Mouse (Mus musculus): Measurements from ENCODE around the gene Homer2.

The Homer2 gene

DNA sequence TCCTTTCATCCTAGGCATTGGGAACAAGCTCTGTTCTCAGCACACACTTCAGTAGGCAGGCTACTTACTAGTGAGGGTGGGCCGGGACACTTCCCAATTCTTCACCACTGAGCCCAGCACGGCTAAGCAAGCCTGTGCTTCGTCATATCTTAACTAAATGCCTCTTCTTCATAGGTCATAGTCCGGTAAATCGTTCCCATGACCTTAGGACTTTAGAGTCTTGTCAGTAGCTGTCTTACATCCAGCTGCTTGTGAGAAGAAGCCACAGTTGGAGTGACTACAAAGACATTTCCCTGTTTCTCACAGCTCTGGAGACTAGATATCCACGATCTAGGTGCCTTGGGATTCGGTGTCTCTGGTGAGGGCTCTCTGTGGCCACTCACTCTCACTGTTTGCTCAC, 122.0 kb downstream of the Homer2 start:
- no peak for DNase-seq (ENCODE audit: low spot score in 2 of 2)

DNA sequence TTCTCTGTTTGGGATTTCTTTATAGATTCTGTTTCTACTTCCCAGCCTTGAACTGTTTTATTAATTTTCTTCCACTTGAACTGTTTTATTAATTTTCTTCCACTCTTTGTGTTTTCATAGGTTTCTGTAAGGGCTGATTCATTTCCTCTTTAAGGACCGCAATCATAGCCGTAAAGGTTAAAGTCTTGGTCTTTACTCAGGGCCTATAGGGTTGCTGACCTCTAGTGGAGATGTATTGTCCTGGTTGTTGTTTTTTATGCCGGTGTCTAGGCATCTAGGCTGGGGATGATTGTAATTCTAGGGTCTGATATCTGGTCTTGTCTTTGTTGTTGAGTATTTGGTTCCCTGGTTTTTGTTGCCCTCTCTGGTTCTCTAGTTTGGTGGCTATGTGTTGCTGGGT, 123.8 kb downstream of the Homer2 start:
- no peak for DNase-seq (ENCODE audit: low spot score in 2 of 2)

DNA sequence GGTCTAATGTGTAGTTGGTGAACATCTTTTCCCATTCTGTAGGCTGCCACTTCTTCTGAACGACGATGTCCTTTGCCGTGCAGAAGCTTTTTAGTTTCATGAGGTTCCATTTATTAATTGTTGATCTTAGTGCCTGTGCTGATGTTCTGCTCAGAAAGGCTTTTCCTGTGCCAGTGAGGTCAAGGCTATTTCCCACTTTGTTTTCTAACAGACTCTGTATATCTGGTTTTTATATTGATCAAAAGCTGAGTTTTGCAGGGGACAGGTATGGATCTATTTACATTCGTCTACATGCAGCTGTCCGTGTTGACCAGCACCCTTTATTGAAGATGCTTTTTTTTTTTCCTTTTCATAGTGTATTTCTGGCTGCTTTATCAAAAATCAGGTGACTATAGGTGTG, 128.0 kb downstream of the Homer2 start:
- no peak for DNase-seq (ENCODE audit: low spot score in 2 of 2)

- no peak for DNase-seq (ENCODE audit: low spot score in 2 of 2)
Measured at GRCm38 (mm10) chr7:81578413-81578812, 128.9 kb downstream of the Homer2 start.

DNA sequence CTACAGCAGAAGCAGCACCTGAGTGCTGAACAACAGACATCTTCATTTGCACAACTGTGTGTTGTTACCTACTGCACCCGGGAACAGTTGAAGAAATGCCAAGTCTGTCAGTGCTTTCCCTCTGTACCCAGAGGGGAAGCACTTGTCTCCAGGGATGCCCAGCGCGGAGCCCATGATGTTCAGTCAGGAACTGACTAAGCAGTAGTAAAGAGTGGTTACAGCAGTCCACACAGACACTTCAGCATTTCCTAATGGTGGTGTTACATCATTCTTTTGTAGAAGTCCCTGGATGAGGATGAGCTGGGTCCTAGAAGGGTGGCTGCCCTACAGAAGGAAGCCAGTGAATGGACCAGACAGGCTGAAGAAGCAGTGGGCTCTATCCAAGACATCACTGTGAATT, 129.5 kb downstream of the Homer2 start:
- no peak for DNase-seq (ENCODE audit: low spot score in 2 of 2)

DNA sequence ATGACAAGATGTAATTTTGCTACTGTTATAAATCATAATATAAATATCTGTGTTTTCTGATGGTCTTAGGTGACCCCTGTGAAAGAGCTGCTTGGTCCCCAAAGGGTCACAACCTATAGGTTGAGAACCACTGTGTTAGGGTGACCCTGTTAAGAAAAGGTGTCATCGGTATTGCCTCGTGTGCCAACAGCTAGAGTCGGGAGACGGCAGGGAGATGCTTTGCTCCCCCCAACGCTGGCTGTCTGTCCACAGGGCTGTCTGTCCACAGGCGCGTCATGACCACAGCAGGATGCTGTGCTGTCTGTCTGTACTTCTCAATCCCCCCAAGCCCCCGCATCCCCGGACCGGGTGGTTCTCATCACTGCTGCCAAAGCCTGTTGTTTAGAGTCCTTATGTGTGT, 131.7 kb downstream of the Homer2 start:
- DNase-seq (ENCODE audit: low spot score in 2 of 2) = no peak

- DNase-seq (ENCODE audit: low spot score in 2 of 2) = no peak
Measured at GRCm38 (mm10) chr7:81573821-81574220, 133.5 kb downstream of the Homer2 start.

DNA sequence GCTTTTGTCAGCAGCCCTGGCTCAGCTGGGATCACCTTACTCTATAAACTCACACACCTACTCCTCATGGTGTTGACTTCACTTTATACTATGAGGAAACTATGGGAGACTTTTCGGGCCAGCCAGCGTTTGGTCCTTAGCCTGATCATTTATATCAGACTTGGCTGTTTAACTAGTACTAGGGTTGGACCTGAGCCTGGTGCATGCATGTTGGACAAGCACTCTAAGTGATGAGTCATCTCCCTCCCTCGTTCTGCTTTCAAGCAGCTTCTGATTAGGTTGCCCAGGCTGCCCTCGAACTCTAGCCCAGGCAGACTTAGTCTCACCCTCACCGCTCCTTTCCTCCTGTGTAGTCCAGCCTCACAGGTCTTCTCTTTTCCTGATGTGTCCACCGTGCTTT, 133.9 kb downstream of the Homer2 start:
- peak in 1 of 2 experiments; percentile 42 for DNase-seq (ENCODE audit: low spot score in 2 of 2)

DNA sequence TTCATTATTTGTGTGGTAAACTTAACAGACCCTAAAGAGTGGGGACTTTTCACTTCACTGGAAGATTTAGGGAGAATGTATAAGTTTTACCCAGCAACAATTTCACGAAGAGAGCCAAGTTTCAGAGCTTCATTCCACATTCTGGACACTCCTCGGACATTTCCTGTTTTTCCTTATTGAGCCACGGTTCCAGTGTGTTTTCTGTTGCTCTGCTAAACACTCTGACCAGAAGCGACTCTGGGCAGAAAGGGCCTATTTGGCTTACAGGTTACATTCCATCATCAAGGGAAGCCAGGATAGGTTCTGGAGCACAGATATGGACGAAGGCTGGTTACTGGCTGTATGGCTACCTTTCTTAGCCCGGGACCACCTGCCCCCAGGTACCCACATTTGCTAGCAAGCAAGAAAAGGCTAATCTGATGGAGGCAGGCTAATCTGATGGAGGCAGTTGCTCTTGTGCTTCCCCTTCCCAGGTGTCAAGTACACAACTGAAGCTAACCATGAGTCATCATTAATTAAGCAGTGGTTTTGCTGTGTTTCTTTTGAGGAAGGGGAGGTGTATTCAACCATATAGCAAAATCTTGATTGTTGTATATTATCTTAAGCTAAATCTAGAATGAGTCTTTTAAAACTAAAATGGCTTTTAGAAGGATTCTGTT, 134.6 kb downstream of the Homer2 start:
- DNase-seq (ENCODE audit: low spot score in 2 of 2) = no peak

- DNase-seq (ENCODE audit: low spot score in 2 of 2) = peak in 1 of 2 experiments; percentile 15
Measured at GRCm38 (mm10) chr7:81571941-81572441, 135.3 kb downstream of the Homer2 start.

- peak; percentile 82 to 90 for DNase-seq (ENCODE audit: low spot score in 2 of 2)
Measured at GRCm38 (mm10) chr7:81571108-81571940, 136.0 kb downstream of the Homer2 start, which contains the start of gene Whamm. Whamm (plus strand) TSS chr7:81571266.

GRCm38 (mm10) chr7:81570752-81571107, 136.6 kb downstream of the Homer2 start:
- DNase-seq (ENCODE audit: low spot score in 2 of 2) = no peak

GRCm38 (mm10) chr7:81570271-81570670, 137.1 kb downstream of the Homer2 start:
- DNase-seq (ENCODE audit: low spot score in 2 of 2) = no peak

GRCm38 (mm10) chr7:81569851-81570250, 137.5 kb downstream of the Homer2 start:
- DNase-seq (ENCODE audit: low spot score in 2 of 2) = no peak

DNA sequence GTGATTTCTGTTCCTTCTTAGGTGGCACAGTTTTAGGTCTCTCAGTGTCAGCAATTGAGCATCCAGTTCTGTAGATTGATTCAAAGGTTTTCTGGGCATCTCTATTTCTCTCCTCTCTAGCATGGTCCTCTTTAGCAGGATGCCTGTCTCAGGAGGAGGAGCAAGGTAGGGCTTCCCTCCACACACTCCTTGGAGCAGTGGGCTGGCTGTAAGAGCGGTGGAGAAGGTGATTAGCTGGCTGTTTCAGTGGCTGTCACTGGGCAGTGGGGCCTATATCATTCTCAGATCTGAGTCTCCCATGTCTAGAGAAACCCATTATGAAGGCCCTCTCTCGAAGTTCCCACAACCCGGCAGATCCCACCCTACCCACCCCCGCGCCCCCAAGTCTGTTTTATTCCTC, 139.9 kb downstream of the Homer2 start:
- no peak for DNase-seq (ENCODE audit: low spot score in 2 of 2)

DNA sequence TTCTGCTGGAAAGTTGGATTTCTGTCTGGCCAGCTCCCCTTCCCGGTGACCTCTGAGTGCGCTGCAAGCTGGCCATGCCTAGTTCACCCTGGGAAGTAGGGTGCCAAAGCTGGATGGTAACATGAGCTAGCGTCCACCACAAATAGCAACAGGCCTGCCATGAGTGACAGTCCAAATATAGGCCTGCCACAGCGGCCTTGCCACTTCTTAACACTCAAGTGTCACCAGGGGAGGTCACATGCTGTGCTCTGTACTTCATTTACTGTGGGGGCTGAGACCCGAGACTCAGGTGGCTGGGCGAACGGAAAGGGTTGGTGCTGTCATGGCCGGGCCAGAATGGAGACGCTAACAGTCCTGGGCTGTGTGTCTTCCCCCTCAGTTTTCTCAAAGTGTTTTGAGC, 140.4 kb downstream of the Homer2 start, which contains the start of gene Fsd2:
TSS of gene Fsd2 (minus strand) at position 53 of the 400 bp plus-strand sequence.
- no peak for DNase-seq (ENCODE audit: low spot score in 2 of 2)

DNA sequence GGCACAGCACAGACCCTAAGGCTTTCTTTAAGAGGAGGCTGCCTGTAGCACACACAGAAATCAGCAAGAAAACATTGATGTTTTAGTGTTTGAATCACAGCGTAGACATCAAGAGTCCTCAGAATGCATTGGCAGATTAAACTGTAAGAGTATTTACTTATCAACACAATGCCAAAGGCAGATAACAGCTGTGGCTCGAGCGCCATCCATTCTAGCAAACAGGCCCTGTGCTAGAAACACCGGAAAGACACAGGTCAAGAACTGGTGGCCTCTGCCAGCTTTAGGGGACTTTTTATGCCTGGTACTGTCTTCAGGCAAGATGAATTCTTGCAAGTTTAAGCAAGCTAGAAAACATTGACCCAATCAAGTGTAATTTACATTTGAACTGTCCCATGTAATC, 141.0 kb downstream of the Homer2 start:
- no peak for DNase-seq (ENCODE audit: low spot score in 2 of 2)

DNA sequence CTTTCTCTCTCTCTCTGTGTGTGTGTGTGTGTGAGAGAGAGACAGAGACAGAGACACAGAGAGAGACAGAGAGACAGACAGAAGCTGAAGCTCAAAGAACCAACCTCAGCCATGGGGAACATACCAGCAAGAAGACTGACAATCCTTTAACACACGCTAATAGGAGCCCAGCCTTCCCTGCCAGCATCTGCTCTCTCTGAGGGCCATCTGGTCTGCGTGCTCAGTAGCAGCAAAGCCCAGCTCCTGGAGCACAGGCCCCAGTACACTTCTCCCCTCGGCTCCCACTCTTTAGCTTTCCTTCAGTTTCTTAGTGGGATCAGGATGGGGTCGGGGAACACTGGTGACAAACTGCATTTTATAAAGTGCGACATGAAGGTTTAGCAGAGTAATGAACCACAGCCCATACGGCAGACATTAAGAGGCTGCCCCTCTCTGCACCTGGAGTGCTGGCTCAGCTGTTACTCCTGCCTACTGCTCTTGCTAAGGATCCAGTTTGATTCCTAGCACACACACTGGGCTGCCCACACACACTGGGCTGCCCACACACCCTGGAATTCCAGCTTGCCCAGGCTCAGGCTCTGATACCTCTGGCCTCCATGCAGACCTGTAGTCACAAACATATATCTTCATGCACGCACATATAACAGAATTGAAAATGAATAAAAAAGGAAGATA, 141.8 kb downstream of the Homer2 start:
- DNase-seq (ENCODE audit: low spot score in 2 of 2) = no peak

DNA sequence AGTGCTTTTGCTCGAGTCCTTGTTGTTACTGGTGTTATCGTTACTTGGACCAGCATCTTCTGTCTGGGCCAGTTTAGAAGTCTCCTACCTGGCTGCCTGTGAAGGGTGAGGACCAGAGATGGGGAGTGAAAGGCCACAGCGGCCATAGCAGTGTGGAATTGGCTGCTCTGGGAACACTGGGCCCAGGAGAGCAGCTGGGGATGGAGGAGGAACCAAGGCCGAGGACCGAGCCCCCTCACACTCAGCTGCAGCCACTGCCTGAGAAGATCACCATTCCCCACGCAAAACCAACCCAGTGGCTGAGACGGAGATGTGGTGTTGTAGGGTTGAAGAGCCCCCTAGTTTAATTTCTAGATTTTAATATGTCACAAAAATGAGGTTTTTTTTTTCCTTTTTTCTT, 142.6 kb downstream of the Homer2 start:
- DNase-seq (ENCODE audit: low spot score in 2 of 2) = no peak

GRCm38 (mm10) chr7:81563506-81564015, 143.8 kb downstream of the Homer2 start:
- DNase-seq (ENCODE audit: low spot score in 2 of 2) = no peak

DNA sequence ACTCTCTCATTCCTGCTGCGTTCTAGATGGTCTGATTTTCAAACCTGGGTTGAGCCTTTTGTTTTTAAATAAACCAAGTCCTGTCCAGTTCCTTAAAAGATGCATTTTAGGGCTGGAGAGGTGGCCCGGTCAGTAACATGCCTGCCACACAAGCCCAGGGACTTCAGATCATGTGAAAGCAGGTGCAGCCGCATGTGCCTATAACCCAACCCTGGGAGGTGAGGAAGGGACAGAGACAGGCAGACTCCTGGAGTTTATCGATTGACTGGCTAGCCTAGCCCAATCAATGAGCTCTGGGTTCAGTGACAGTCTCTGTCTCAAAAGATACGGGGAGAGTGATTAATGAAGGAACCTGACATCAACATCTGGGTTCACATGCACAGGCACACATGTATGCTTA, 146.1 kb downstream of the Homer2 start:
- no peak for DNase-seq (ENCODE audit: low spot score in 2 of 2)

Measured in urinary bladder, adult 18-20 months (tissue).